11 mouse cellular contexts compared by ENCODE assay signal in the genomic region with DNA sequence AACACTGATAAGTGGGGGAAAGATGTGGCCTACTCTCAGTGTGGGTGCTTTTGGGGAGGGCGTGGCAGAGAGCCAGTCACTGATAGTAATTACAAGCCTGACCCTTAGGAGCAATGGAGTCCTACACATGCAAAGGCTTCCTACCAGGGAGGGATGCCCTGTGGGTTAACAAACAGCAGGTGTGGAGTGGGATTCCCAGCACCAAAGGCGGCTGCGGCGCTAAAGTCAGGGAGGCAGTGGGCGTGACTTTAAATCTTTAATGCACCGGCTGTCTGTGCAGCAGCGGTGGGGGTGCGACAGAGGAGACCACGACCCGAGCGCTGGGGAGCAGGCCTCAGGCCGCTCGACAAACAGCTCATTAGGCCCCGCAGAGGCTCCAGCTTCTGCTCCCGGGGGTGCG. TPM values are rescaled to one million over a fixed set of nuclear protein-coding genes. Genes with fewer than 3 reads are reported as not detected.
DNase-seq lines count a peak whose midpoint lies in the region; ATAC-seq and TF ChIP-seq lines count a peak whose summit lies in the region.
"Not testable (repeated sequence)": the region's sequence is repeated elsewhere in the genome, so short reads cannot be mapped to it uniquely, and the experiment has no call there.
"Had no signal": no experiment of that assay in that cellular context is flagged by ENCODE, and none has a peak within 500 bp of the region (broad histone marks: within the 10 kb centered on the region; RNA-seq: fewer than 3 reads in every experiment).

No protein-coding gene starts in this region.

- TF ChIP-seq EP300 in ES-Bruce4 (IDR thresholded peaks at IDR 0.05; ENCODE audit: insufficient read depth, low read depth, low read length): not testable (repeated sequence)

- H3K4me3 ChIP-seq in ES-Bruce4 (ENCODE audit: low read depth, low read length): peak overlapping the region; percentile 50
- peak overlapping the region; percentile 24 for H3K4me3 ChIP-seq in forebrain, postnatal 0 days (ENCODE audit: low read depth, low read length)
- peak overlapping the region; percentile 23 for H3K4me3 ChIP-seq in hindbrain, embryonic 12.5 days
- peak overlapping the region; percentile 31 for H3K4me3 ChIP-seq in kidney, embryonic 15.5 days (replicated peaks)
- H3K4me3 ChIP-seq in liver, embryonic 12.5 days: peak overlapping the region; percentile 35
- H3K4me3 ChIP-seq in midbrain, embryonic 14.5 days (replicated peaks; ENCODE audit: low read depth, low read length): peak overlapping the region; percentile 27
- peak overlapping the region; percentile 31 for H3K4me3 ChIP-seq in stomach, embryonic 16.5 days (replicated peaks; ENCODE audit: low read length)

- H3K27me3 ChIP-seq in ES-Bruce4 (ENCODE audit: control insufficient read depth, insufficient read depth, low read length, poor library complexity, severe bottlenecking); forebrain, postnatal 0 days (ENCODE audit: insufficient read depth, low read length); hindbrain, embryonic 12.5 days; kidney, embryonic 15.5 days; liver, embryonic 12.5 days (replicated peaks); midbrain, embryonic 14.5 days (ENCODE audit: control insufficient read depth, insufficient read depth, low read length); stomach, embryonic 16.5 days (ENCODE audit: control insufficient read depth, insufficient read depth, low read length): not testable (repeated sequence)

- peak overlapping the region; percentile 48 for H3K4me2 ChIP-seq in forebrain, postnatal 0 days (ENCODE audit: low read depth)
- peak overlapping the region; percentile 46 for H3K4me2 ChIP-seq in hindbrain, embryonic 12.5 days (replicated peaks)
- H3K4me2 ChIP-seq in kidney, embryonic 15.5 days: peak overlapping the region; percentile 54
- H3K4me2 ChIP-seq in liver, embryonic 12.5 days: peak overlapping the region; percentile 61
- peak overlapping the region; percentile 50 for H3K4me2 ChIP-seq in midbrain, embryonic 14.5 days (ENCODE audit: low read length)
- peak overlapping the region; percentile 46 for H3K4me2 ChIP-seq in stomach, embryonic 16.5 days (ENCODE audit: low read depth, low read length)

- H3K9ac ChIP-seq in ES-Bruce4 (ENCODE audit: low read depth, poor library complexity, severe bottlenecking); forebrain, postnatal 0 days; hindbrain, embryonic 12.5 days; kidney, embryonic 15.5 days; liver, embryonic 12.5 days; midbrain, embryonic 14.5 days (replicated peaks; ENCODE audit: low read length): not testable (repeated sequence)
- peak overlapping the region; percentile 35; the same call in 1 of the 2 replicates for H3K9ac ChIP-seq in stomach, embryonic 16.5 days (ENCODE audit: low read length)

- not testable (repeated sequence) for H3K9me3 ChIP-seq in ES-Bruce4 (replicated peaks; ENCODE audit: control insufficient read depth, insufficient read depth, low read length, poor library complexity, severe bottlenecking); forebrain, postnatal 0 days (ENCODE audit: low read length); hindbrain, embryonic 12.5 days (replicated peaks); kidney, embryonic 15.5 days (replicated peaks); liver, embryonic 12.5 days (replicated peaks); midbrain, embryonic 14.5 days (ENCODE audit: control insufficient read depth, low read length); stomach, embryonic 16.5 days (replicated peaks; ENCODE audit: control insufficient read depth, low read length)

- H3K27ac ChIP-seq in ES-Bruce4 (ENCODE audit: insufficient read depth, low read length); forebrain, postnatal 0 days (ENCODE audit: low read depth, low read length); hindbrain, embryonic 12.5 days; liver, embryonic 12.5 days; midbrain, embryonic 14.5 days (replicated peaks; ENCODE audit: low read depth, low read length); stomach, embryonic 16.5 days (ENCODE audit: low read length): not testable (repeated sequence)
- peak overlapping the region; percentile 48; the same call in 1 of the 2 replicates for H3K27ac ChIP-seq in kidney, embryonic 15.5 days

- H3K4me1 ChIP-seq in ES-Bruce4 (ENCODE audit: control insufficient read depth, insufficient read depth, low read length); forebrain, postnatal 0 days (ENCODE audit: insufficient read depth); hindbrain, embryonic 12.5 days; kidney, embryonic 15.5 days; midbrain, embryonic 14.5 days (ENCODE audit: control insufficient read depth, insufficient read depth, low read length); stomach, embryonic 16.5 days (ENCODE audit: control insufficient read depth, insufficient read depth, low read length): not testable (repeated sequence)
- peaks cover 12% of the 10 kb centered on the region for H3K4me1 ChIP-seq in liver, embryonic 12.5 days

- DNase-seq in embryo, embryonic 11 days: peak; percentile 44
- not testable (repeated sequence) for DNase-seq in forebrain, postnatal 0 days; midbrain, embryonic 14.5 days

- WGBS in forebrain, postnatal 0 days: 0% methylated on average over 4 of the region's 16 CpGs
- WGBS in hindbrain, embryonic 12.5 days: 5% methylated on average over 6 of the region's 16 CpGs
- 6% methylated on average over 7 of the region's 16 CpGs for WGBS in kidney, embryonic 15.5 days
- WGBS in liver, embryonic 12.5 days (ENCODE audit: insufficient replicate concordance): 6% methylated on average over 11 of the region's 16 CpGs
- WGBS in midbrain, embryonic 14.5 days: 2% methylated on average over 8 of the region's 16 CpGs
- 8% methylated on average over 7 of the region's 16 CpGs for WGBS in stomach, embryonic 16.5 days

- TF ChIP-seq POLR2A in ES-Bruce4 (IDR thresholded peaks at IDR 0.05; ENCODE audit: insufficient read depth, low read length): not testable (repeated sequence)

- TF ChIP-seq CTCF in ES-Bruce4 (IDR thresholded peaks at IDR 0.05; ENCODE audit: low read depth, low read length); forebrain, postnatal 0 days (IDR thresholded peaks at IDR 0.05; ENCODE audit: low read depth): not testable (repeated sequence)

- H3K36me3 ChIP-seq in ES-Bruce4 (ENCODE audit: control insufficient read depth, insufficient read depth, low read length, poor library complexity, severe bottlenecking); forebrain, postnatal 0 days (ENCODE audit: insufficient read depth); hindbrain, embryonic 12.5 days; kidney, embryonic 15.5 days; liver, embryonic 12.5 days; midbrain, embryonic 14.5 days (ENCODE audit: control insufficient read depth, insufficient read depth, low read length); stomach, embryonic 16.5 days (ENCODE audit: control insufficient read depth, insufficient read depth, low read length): not testable (repeated sequence)

- not testable (repeated sequence) for ATAC-seq in forebrain, postnatal 0 days; hindbrain, embryonic 12.5 days (ENCODE audit: low FRiP score); kidney, embryonic 15.5 days (replicated peaks; ENCODE audit: low FRiP score); liver, embryonic 12.5 days; midbrain, embryonic 14.5 days (ENCODE audit: low FRiP score, low TSS enrichment); stomach, embryonic 16.5 days (ENCODE audit: insufficient read depth, low FRiP score)

RNA-seq across cellular contexts. Expression of gene Ccl27a, which starts 1.1 kb away (rescaled TPM):
- 28.4 and 32.8 TPM in 2 replicates for polyA plus RNA-seq in ES-Bruce4 (2011; ENCODE audit: insufficient read depth, insufficient read length, low read depth, missing spikeins)
- total RNA-seq in forebrain, postnatal 0 days (2014; rRNA removed): 204 and 225 TPM in 2 replicates
- polyA plus RNA-seq in forebrain, postnatal 0 days (2015; fragmentation: Nextera tagmentation; extraction: Ambion mirVana): 289 and 323 TPM in 2 replicates
- 133 and 134 TPM in 2 replicates for polyA plus RNA-seq in hindbrain, embryonic 12.5 days (2016; fragmentation: Nextera tagmentation; extraction: Ambion mirVana)
- polyA plus RNA-seq in kidney, embryonic 15.5 days (2015; fragmentation: Nextera tagmentation; extraction: Ambion mirVana): 36.5 and 42.4 TPM in 2 replicates
- polyA plus RNA-seq in liver, embryonic 12.5 days (2016; fragmentation: Nextera tagmentation; extraction: Ambion mirVana): 9.8 and 10.3 TPM in 2 replicates
- 241 and 335 TPM in 2 replicates for polyA plus RNA-seq in midbrain, embryonic 14.5 days (2014; fragmentation: Nextera tagmentation; extraction: Ambion mirVana)
- 29.9 and 33.6 TPM in 2 replicates for polyA plus RNA-seq in stomach, embryonic 16.5 days (2015; fragmentation: Nextera tagmentation; extraction: Ambion mirVana)

RNA-seq across cellular contexts. Expression of gene Sigmar1, which starts 17.0 kb away (rescaled TPM):
- 62.6 and 63.1 TPM in 2 replicates for polyA plus RNA-seq in ES-Bruce4 (2011; ENCODE audit: insufficient read depth, insufficient read length, low read depth, missing spikeins)
- 28.4 and 29.8 TPM in 2 replicates for total RNA-seq in forebrain, postnatal 0 days (2014; rRNA removed)
- polyA plus RNA-seq in forebrain, postnatal 0 days (2015; fragmentation: Nextera tagmentation; extraction: Ambion mirVana): 32.0 and 39.7 TPM in 2 replicates
- polyA plus RNA-seq in hindbrain, embryonic 12.5 days (2016; fragmentation: Nextera tagmentation; extraction: Ambion mirVana): 54.2 and 58.9 TPM in 2 replicates
- polyA plus RNA-seq in kidney, embryonic 15.5 days (2015; fragmentation: Nextera tagmentation; extraction: Ambion mirVana): 79.7 and 87.4 TPM in 2 replicates
- polyA plus RNA-seq in liver, embryonic 12.5 days (2016; fragmentation: Nextera tagmentation; extraction: Ambion mirVana): 49.6 and 51.2 TPM in 2 replicates
- 52.7 and 55.4 TPM in 2 replicates for polyA plus RNA-seq in midbrain, embryonic 14.5 days (2014; fragmentation: Nextera tagmentation; extraction: Ambion mirVana)
- polyA plus RNA-seq in stomach, embryonic 16.5 days (2015; fragmentation: Nextera tagmentation; extraction: Ambion mirVana): 76.9 and 88.4 TPM in 2 replicates

RNA-seq across cellular contexts. Expression of gene Galt, which starts 17.9 kb away (rescaled TPM):
- 21.7 and 21.9 TPM in 2 replicates for polyA plus RNA-seq in ES-Bruce4 (2011; ENCODE audit: insufficient read depth, insufficient read length, low read depth, missing spikeins)
- total RNA-seq in forebrain, postnatal 0 days (2014; rRNA removed): 42.4 and 43.1 TPM in 2 replicates
- polyA plus RNA-seq in forebrain, postnatal 0 days (2015; fragmentation: Nextera tagmentation; extraction: Ambion mirVana): 43.4 and 47.3 TPM in 2 replicates
- polyA plus RNA-seq in hindbrain, embryonic 12.5 days (2016; fragmentation: Nextera tagmentation; extraction: Ambion mirVana): 31.0 and 33.4 TPM in 2 replicates
- 50.7 and 52.5 TPM in 2 replicates for polyA plus RNA-seq in kidney, embryonic 15.5 days (2015; fragmentation: Nextera tagmentation; extraction: Ambion mirVana)
- 25.2 and 25.7 TPM in 2 replicates for polyA plus RNA-seq in liver, embryonic 12.5 days (2016; fragmentation: Nextera tagmentation; extraction: Ambion mirVana)
- 38.8 and 51.5 TPM in 2 replicates for polyA plus RNA-seq in midbrain, embryonic 14.5 days (2014; fragmentation: Nextera tagmentation; extraction: Ambion mirVana)
- polyA plus RNA-seq in stomach, embryonic 16.5 days (2015; fragmentation: Nextera tagmentation; extraction: Ambion mirVana): 43.8 and 44.7 TPM in 2 replicates

RNA-seq across cellular contexts. Expression of gene Arid3c, which starts 42.0 kb away (rescaled TPM):
- polyA plus RNA-seq in ES-Bruce4 (2011; ENCODE audit: insufficient read depth, insufficient read length, low read depth, missing spikeins): 0.64 and 0.69 TPM in 2 replicates
- total RNA-seq in forebrain, postnatal 0 days (2014; rRNA removed): not detected in 2 replicates
- polyA plus RNA-seq in forebrain, postnatal 0 days (2015; fragmentation: Nextera tagmentation; extraction: Ambion mirVana): 0.14 and 0.15 TPM in 2 replicates
- polyA plus RNA-seq in hindbrain, embryonic 12.5 days (2016; fragmentation: Nextera tagmentation; extraction: Ambion mirVana): 1.1 TPM in 2 replicates
- polyA plus RNA-seq in kidney, embryonic 15.5 days (2015; fragmentation: Nextera tagmentation; extraction: Ambion mirVana): 0.12 and 0.17 TPM in 2 replicates
- not detected in 2 replicates for polyA plus RNA-seq in liver, embryonic 12.5 days (2016; fragmentation: Nextera tagmentation; extraction: Ambion mirVana)
- polyA plus RNA-seq in midbrain, embryonic 14.5 days (2014; fragmentation: Nextera tagmentation; extraction: Ambion mirVana): 0.47 and 0.70 TPM in 2 replicates
- polyA plus RNA-seq in stomach, embryonic 16.5 days (2015; fragmentation: Nextera tagmentation; extraction: Ambion mirVana): not detected in 2 replicates
- total RNA-seq: common myeloid progenitor, adult 5-6 weeks; heart, postnatal 14 days; layer of hippocampus, adult 8-10 months had no signal

RNA-seq across cellular contexts. Expression of gene Dctn3, which starts 50.0 kb away (rescaled TPM):
- polyA plus RNA-seq in ES-Bruce4 (2011; ENCODE audit: insufficient read depth, insufficient read length, low read depth, missing spikeins): 65.1 and 67.6 TPM in 2 replicates
- total RNA-seq in forebrain, postnatal 0 days (2014; rRNA removed): 184 and 251 TPM in 2 replicates
- 378 and 438 TPM in 2 replicates for polyA plus RNA-seq in forebrain, postnatal 0 days (2015; fragmentation: Nextera tagmentation; extraction: Ambion mirVana)
- polyA plus RNA-seq in hindbrain, embryonic 12.5 days (2016; fragmentation: Nextera tagmentation; extraction: Ambion mirVana): 191 and 199 TPM in 2 replicates
- polyA plus RNA-seq in kidney, embryonic 15.5 days (2015; fragmentation: Nextera tagmentation; extraction: Ambion mirVana): 128 and 132 TPM in 2 replicates
- 89.7 and 92.2 TPM in 2 replicates for polyA plus RNA-seq in liver, embryonic 12.5 days (2016; fragmentation: Nextera tagmentation; extraction: Ambion mirVana)
- polyA plus RNA-seq in midbrain, embryonic 14.5 days (2014; fragmentation: Nextera tagmentation; extraction: Ambion mirVana): 249 and 299 TPM in 2 replicates
- polyA plus RNA-seq in stomach, embryonic 16.5 days (2015; fragmentation: Nextera tagmentation; extraction: Ambion mirVana): 132 TPM in 2 replicates
